Mouse (Mus musculus): ENCODE measurements around the gene Speer1.
"Not testable (repeated sequence)": the region's sequence is repeated elsewhere in the genome, so short reads cannot be mapped to it uniquely, and the experiment has no call there.

Speer1 gene

GRCm38 (mm10) chr5:11341216-11341615, at the start of gene Speer1:
TSS of gene Speer1 (plus strand) at chr5:11341516.
- not testable (repeated sequence) for DNase-seq (ENCODE audit: low spot score)
